ENCODE assay signal across 12 mouse cellular contexts in the genomic region with DNA sequence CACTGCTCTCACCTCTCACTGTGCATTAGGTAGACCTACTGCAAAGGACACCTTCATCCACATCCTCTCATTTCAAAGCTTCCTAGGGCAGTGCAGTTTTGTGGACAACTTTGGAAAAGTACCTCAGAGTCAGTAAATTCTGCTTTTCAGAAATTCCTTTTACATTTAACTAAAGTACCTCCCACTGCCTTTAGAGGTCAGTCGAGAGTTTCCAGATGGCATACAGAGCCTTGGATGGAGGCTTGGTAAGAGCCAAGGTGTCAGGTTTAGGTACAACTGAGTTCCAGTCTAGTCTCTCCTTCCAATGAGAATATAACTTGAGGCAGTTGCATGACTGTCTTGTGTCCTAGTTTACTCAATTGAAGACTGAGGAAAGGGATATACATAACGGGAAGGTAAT. TPM values are rescaled to one million over a fixed set of nuclear protein-coding genes. Genes with fewer than 3 reads are reported as not detected.
A peak's percentile ranks its signal among the peaks of the same experiment; 100 is the strongest.
DNase-seq lines count a peak whose midpoint lies in the region; ATAC-seq and TF ChIP-seq lines count a peak whose summit lies in the region.
"Had no signal": no experiment of that assay in that cellular context is flagged by ENCODE, and none has a peak within 500 bp of the region (broad histone marks: within the 10 kb centered on the region; RNA-seq: fewer than 3 reads in every experiment).

No protein-coding gene starts in this region.

- H3K4me3 ChIP-seq in liver, postnatal 0 days (ENCODE audit: low read depth, low read length): no peak overlapping the region
- H3K4me3 ChIP-seq in liver, embryonic 12.5 days: no peak overlapping the region
- H3K4me3 ChIP-seq in E14TG2a.4 (replicated peaks; ENCODE audit: low read length): no peak overlapping the region
- H3K4me3 ChIP-seq: embryonic facial prominence, embryonic 15.5 days; neural tube, embryonic 15.5 days had no signal

- H3K9ac ChIP-seq in liver, postnatal 0 days (replicated peaks): no peak overlapping the region
- H3K9ac ChIP-seq in liver, embryonic 12.5 days: no peak overlapping the region
- H3K9ac ChIP-seq: embryonic facial prominence, embryonic 15.5 days; hindbrain, embryonic 14.5 days; neural tube, embryonic 15.5 days had no signal

- no peaks in the 10 kb centered on the region for H3K4me1 ChIP-seq in liver, postnatal 0 days (ENCODE audit: insufficient read depth)
- H3K4me1 ChIP-seq in liver, embryonic 12.5 days: no peaks in the 10 kb centered on the region
- H3K4me1 ChIP-seq in E14TG2a.4 (replicated peaks; ENCODE audit: low read depth, low read length): no peaks in the 10 kb centered on the region
- H3K4me1 ChIP-seq: embryonic facial prominence, embryonic 15.5 days; neural tube, embryonic 15.5 days had no signal

- TF ChIP-seq EP300 in liver, postnatal 0 days (IDR thresholded peaks at IDR 0.05; ENCODE audit: low read depth): no peak

- no peak for TF ChIP-seq POLR2A in brain, embryonic 14.5 days (IDR thresholded peaks at IDR 0.05; ENCODE audit: borderline replicate concordance, extremely low read depth, insufficient read depth, insufficient read length, poor library complexity, severe bottlenecking)

- no peak for DNase-seq in liver, postnatal 0 days
- DNase-seq in brain, embryonic 14.5 days (ENCODE audit: low read depth): peak; percentile 19
- no peak for DNase-seq in urinary bladder, postnatal 10 days (ENCODE audit: low spot score)
- no peak for DNase-seq in left cerebral cortex, postnatal 36 days (ENCODE audit: low spot score in 2 of 2)
- DNase-seq: gastrocnemius, postnatal 25 days; lung, postnatal 4 days had no signal

- H3K27me3 ChIP-seq in liver, postnatal 0 days (ENCODE audit: insufficient read depth, low read length): no peaks in the 10 kb centered on the region
- H3K27me3 ChIP-seq in liver, embryonic 12.5 days (replicated peaks): peaks cover 4% of the 10 kb centered on the region; the same call in 1 of the 2 replicates
- H3K27me3 ChIP-seq in E14TG2a.4 (ENCODE audit: insufficient read depth, low read length): no peaks in the 10 kb centered on the region
- H3K27me3 ChIP-seq: embryonic facial prominence, embryonic 15.5 days; neural tube, embryonic 15.5 days had no signal

- no peak for ATAC-seq in liver, postnatal 0 days
- ATAC-seq in liver, embryonic 12.5 days: no peak
- ATAC-seq in megakaryocyte-erythroid progenitor cell, adult 5-6 weeks (replicated peaks; ENCODE audit: low FRiP score, low TSS enrichment, poor library complexity, severe bottlenecking): peak; percentile 68; the same call in 1 of the 2 replicates

- intact Hi-C loops in left cerebral cortex, postnatal 36 days (cut with DNase I): no loop called here

- no peak overlapping the region for H3K4me2 ChIP-seq in liver, postnatal 0 days (ENCODE audit: low read depth, low read length)
- H3K4me2 ChIP-seq in liver, embryonic 12.5 days: no peak overlapping the region
- H3K4me2 ChIP-seq: embryonic facial prominence, embryonic 15.5 days; hindbrain, embryonic 14.5 days; neural tube, embryonic 15.5 days had no signal

- WGBS in liver, postnatal 0 days (ENCODE audit: insufficient replicate concordance): 27% methylated on average over 2 of the region's 2 CpGs
- WGBS in liver, embryonic 12.5 days (ENCODE audit: insufficient replicate concordance): 29% methylated on average over 2 of the region's 2 CpGs

- H3K9me3 ChIP-seq in liver, postnatal 0 days (ENCODE audit: low read length): no peaks in the 10 kb centered on the region
- no peaks in the 10 kb centered on the region for H3K9me3 ChIP-seq in liver, embryonic 12.5 days (replicated peaks)
- H3K9me3 ChIP-seq in E14TG2a.4 (ENCODE audit: low read length): no peaks in the 10 kb centered on the region
- H3K9me3 ChIP-seq: embryonic facial prominence, embryonic 15.5 days; neural tube, embryonic 15.5 days had no signal

- no peak overlapping the region for H3K27ac ChIP-seq in liver, postnatal 0 days (ENCODE audit: low read depth)
- no peak overlapping the region for H3K27ac ChIP-seq in liver, embryonic 12.5 days
- H3K27ac ChIP-seq: embryonic facial prominence, embryonic 15.5 days; hindbrain, embryonic 14.5 days; neural tube, embryonic 15.5 days had no signal

- H3K36me3 ChIP-seq in liver, postnatal 0 days (replicated peaks; ENCODE audit: insufficient read depth, low read length): no peaks in the 10 kb centered on the region
- H3K36me3 ChIP-seq in liver, embryonic 12.5 days: no peaks in the 10 kb centered on the region
- no peaks in the 10 kb centered on the region for H3K36me3 ChIP-seq in E14TG2a.4 (ENCODE audit: insufficient read depth, low read length)
- H3K36me3 ChIP-seq: embryonic facial prominence, embryonic 15.5 days; neural tube, embryonic 15.5 days had no signal

- peak; percentile 59 for TF ChIP-seq CTCF in liver, postnatal 0 days (IDR thresholded peaks at IDR 0.05; ENCODE audit: low read depth)
- peak; percentile 47 for TF ChIP-seq CTCF in E14TG2a.4 (conservative IDR thresholded peaks at IDR 0.05; ENCODE audit: low read length)
- TF ChIP-seq CTCF in brain, embryonic 14.5 days (IDR thresholded peaks at IDR 0.05; ENCODE audit: borderline replicate concordance, extremely low read depth, insufficient read depth, insufficient read length): peak; percentile 19; the same call in 1 of the 2 replicates

RNA-seq across cellular contexts. Expression of gene Fam76b, which starts 46.8 kb away (rescaled TPM):
- polyA plus RNA-seq in liver, postnatal 0 days (2015; fragmentation: Nextera tagmentation; extraction: Ambion mirVana): 6.9 and 7.4 TPM in 2 replicates
- polyA plus RNA-seq in liver, embryonic 12.5 days (2016; fragmentation: Nextera tagmentation; extraction: Ambion mirVana): 14.3 and 16.1 TPM in 2 replicates
- polyA plus RNA-seq in brain, embryonic 14.5 days (2012; rRNA removed): 35.9 and 44.6 TPM in 2 replicates
- total RNA-seq in megakaryocyte-erythroid progenitor cell, adult 5-6 weeks (2014; fragmentation: Nextera tagmentation): 31.0 and 36.0 TPM in 2 replicates
- 37.7 and 72.3 TPM in 2 replicates for total RNA-seq in megakaryocyte-erythroid progenitor cell, adult 5-6 weeks (2017)
- 10 to 100 TPM; 16.6 to 23.7 TPM for total RNA-seq in left cerebral cortex, postnatal 36 days (2021)

RNA-seq across cellular contexts. Expression of gene Cep57, which starts 47.5 kb away (rescaled TPM):
- 19.8 and 21.3 TPM in 2 replicates for polyA plus RNA-seq in liver, postnatal 0 days (2015; fragmentation: Nextera tagmentation; extraction: Ambion mirVana)
- 43.2 and 46.8 TPM in 2 replicates for polyA plus RNA-seq in liver, embryonic 12.5 days (2016; fragmentation: Nextera tagmentation; extraction: Ambion mirVana)
- 34.7 and 40.4 TPM in 2 replicates for polyA plus RNA-seq in brain, embryonic 14.5 days (2012; rRNA removed)
- 56.0 and 69.2 TPM in 2 replicates for total RNA-seq in megakaryocyte-erythroid progenitor cell, adult 5-6 weeks (2014; fragmentation: Nextera tagmentation)
- total RNA-seq in megakaryocyte-erythroid progenitor cell, adult 5-6 weeks (2017): 112 and 114 TPM in 2 replicates
- total RNA-seq in left cerebral cortex, postnatal 36 days (2021): 10 to 100 TPM; 15.0 to 17.6 TPM
